Mouse (Mus musculus) MN1 (cell line): ENCODE measurements around the gene Prkd2.
A peak's percentile ranks its signal among the peaks of the same experiment; 100 is the strongest.

ENCODE experiments used
- DNase-seq: peaks from one replicate; pipeline ENCODE4 v3.0.0-alpha.2; 2016; ENCODE audit warnings: low spot score

The Prkd2 gene

DNA sequence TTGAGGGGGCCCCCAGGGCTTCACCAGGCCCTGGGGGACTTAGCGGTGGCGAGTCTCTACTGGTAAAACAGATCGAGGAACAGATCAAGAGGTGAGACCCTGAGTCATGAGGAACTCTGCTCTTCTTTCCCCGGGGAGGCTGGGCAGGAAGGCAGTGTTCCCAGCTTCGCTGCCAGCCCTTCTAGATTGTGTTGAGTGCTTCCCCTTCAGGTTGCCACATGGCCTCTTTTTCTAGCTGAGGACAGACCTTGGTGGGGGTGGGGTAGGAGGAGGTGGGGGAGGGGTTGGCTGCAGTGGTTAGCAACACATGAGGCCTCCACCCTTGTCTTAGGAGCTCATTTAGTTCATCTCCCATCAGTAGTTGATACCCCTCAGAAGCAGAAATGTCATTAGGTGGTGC is 16.1 kb upstream of the Prkd2 start:
- DNase-seq, result peak; percentile 67

DNA sequence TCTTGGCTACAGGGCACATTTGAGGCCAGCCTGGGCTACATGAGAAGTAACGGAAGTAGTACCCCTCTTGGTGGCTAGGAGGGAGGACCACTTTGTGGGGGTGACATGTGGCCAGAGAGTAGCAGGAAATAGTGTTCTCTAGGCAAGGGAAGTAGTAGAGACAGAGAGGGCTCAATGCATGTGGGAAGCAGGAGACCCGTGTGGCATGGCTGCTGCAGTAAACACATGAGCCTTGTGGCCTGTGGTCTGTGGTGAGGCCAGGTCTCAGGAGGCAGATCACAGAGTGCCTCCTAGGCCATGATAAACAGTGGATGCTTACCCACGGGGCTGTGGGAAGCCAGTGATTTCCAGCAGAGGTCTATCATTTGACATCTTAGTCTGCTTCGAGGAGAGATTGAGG is 15.4 kb upstream of the Prkd2 start:
- DNase-seq, result no peak

DNA sequence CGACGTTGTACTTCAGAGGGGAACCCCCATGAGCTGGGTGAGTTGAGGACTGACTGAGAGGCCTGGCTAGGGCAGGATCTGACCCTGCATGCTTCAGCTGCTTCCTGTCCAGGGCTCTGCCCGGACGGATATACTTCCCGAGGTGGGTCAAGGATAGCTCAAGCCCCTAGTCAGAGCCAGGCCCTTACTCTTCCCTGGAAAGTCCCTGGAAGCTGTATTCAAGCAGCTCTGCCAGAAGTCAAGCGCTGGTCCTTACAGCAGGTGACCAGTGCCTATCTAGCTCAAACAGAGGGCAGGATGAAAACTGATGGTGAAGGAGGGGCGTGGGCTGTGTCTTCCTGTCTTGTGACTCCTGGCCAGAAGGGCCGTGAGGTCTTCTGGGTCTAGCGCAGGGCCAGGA is 12.3 kb upstream of the Prkd2 start:
- no peak for DNase-seq

DNA sequence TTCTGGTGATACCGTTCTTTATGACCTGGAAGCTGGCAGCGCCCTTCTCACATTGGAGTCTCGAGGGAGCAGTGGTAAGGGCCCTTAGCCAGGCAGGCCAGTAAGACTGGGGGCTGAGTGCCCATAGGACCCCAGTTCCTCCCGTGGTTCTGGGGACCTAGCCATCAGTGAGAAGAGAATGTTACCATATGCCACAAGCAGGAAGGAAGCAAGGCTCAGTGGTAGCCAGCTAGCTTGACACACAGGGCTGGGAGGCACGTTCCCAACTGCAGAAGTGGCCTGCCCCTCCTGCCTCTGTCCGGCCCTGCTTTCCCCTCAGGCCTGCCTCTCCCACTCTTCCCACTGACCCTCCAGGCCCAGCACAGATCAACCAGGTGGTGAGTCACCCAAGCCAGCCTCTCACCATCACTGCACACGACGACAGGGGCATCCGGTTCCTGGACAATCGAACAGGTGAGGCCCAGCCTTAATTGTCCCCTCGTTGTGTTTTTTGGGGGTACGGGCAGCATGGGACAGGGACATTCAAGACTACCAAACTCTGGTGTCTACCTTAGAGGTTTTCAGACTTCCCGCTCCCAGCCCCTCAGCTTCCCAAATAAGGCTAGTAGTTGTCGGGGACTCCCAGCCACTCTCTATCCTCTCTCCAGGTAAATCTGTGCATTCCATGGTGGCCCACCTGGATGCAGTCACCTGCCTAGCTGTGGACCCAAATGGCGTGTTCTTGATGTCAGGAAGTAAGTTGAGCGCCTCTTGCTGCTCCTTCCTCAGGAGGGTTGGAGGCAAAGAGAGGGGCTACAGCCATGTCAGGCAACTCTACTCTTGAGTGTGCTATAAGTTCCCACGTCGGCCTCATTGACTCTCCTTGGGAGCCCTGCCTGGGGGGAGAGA is 4.5 kb upstream of the Prkd2 start:
- no peak for DNase-seq

DNA sequence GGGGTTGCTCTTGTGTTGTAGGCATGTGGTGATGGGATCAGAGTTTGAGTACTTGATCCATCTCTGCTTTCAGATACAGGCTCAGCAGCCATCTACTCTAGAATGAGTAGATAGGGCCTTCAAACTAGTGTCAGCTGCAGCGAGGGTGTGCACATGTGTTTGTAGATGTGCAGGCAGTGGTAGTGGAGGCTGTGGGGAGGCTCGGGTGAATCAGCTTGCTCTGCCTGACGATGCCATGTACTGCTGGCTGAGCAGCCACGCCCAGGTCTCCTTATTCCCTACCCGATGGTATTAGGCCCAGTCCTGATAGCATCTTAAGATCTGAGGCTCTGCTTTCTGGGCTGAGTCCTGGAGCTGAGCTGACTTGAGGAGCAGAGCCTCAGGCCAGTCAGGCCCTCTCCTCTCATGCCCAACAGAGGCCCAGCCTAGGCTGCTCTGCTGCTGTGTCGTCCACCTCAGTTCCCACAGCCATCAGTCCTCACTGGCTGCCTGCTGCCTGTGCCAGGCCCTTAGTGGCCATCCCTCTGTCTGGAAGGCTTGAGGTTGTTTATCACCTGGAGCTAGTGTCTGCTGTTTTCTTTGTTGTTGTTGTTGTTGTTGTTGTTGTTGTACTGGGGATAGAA is 3.8 kb upstream of the Prkd2 start:
- DNase-seq, result peak; percentile 80

DNA sequence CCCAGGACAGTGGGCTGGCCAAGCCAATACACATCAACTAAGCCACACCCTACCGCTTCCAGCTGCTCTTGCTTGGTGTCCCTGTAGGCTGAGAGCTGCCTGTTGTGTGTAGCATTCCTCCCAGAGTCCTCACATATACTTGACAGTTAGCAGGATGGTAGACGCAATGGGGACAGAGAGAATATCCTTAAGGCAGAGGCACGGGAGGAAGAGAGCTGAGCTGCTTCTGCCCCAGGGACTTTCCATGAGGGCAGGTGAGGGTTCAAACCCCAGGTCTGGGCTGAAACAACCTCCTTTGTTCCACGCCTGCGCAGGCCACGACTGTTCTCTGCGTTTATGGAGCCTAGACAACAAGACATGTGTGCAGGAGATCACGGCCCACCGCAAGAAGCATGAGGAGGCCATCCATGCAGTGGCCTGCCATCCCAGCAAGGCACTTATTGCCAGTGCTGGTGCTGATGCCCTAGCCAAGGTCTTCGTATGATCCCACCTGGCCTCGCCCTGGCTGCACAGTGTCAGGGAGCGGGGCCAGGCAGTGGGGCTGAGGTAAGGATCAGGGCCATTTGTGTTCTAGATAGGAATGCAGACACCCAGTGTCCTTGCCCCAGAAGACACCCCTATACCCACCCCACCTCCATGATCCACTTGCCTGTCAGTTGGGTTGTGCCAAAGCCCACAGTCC is 3.1 kb upstream of the Prkd2 start:
- DNase-seq, result no peak

DNA sequence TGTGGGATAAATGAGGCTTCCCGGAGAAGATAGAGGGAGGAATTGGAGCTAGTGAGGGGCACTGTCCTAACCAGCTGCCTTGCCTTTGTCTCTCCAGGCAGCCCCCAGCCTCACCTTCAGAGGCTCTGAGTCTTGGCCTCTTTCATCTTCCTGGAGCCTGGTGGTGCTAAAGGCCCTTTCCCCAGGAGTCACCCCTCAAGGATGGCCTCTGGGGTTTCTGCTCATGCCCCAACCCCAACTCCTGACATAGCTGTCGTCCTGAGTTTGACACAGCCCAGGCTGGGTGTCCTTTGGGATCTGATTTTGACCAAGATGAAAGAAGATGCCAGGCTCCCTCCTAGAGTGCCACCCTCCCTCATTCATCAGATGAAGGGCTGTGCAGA is 2.6 kb upstream of the Prkd2 start:
- no peak for DNase-seq

DNA sequence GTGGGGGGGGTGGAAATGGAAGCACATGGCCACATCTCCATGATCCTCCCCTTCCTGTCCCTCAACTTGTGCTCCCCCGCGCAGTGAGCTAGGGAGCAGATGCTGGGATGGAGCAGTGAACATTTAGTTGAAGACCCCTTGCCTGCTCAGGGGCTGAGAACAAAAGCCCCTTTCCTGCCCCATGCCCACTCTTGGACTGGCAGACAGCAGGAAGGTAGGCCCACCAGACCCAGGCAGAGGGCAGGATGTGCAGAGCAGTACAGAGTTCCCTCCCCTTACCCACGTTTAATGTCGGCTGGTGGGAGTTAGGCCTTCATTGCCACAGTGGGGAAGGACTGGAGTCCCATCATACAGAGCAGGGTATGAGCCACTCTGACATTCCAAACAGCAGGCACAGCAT is 1.6 kb upstream of the Prkd2 start:
- no peak for DNase-seq

DNA sequence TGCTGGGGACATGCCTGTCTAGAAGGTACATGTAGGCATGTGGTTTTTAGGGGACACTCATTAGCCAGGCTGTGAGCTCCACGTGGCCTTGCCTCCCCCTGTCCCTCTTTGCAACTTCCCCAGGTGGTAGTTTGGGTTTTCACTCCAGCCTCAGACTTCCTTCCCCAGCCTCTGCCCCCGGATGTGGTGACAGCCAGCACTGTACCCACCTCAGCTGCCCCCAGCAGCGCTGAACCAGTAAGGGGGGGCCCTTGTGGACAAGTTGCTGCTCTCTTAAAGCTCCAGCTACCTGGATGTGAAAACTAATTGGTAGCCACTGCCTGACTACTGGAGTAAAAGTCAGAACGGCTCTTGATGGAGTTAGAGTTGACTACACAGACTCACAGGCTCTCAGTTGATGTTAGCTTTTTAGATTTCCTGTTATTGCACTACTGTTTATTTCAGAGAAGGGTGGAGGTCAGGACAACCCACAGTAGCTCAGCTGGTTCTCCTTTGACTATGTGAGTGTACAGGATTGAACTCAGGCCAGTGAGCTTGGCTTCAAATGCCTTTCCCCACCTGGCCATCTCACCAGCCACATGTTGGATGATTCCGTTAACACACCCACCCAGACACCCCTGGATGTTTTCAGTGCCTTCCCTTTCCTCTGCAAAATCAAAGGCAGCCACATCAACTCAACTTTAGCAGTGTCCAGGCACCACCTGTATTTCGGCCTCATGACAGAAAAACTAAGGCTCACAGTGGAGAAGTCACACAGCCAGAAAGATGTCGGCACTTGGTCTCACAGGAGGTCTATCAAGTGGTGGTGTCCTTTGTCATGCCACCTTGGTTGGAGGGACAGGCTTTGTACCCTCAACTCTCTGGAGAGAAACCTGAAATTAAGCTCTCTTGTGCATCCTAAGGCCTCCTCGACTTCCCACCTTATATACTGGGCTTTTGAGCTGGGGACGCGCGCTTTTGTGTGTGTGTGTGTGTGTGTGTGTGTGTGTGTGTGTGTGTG is 841 bp upstream of the Prkd2 start:
- no peak for DNase-seq

DNA sequence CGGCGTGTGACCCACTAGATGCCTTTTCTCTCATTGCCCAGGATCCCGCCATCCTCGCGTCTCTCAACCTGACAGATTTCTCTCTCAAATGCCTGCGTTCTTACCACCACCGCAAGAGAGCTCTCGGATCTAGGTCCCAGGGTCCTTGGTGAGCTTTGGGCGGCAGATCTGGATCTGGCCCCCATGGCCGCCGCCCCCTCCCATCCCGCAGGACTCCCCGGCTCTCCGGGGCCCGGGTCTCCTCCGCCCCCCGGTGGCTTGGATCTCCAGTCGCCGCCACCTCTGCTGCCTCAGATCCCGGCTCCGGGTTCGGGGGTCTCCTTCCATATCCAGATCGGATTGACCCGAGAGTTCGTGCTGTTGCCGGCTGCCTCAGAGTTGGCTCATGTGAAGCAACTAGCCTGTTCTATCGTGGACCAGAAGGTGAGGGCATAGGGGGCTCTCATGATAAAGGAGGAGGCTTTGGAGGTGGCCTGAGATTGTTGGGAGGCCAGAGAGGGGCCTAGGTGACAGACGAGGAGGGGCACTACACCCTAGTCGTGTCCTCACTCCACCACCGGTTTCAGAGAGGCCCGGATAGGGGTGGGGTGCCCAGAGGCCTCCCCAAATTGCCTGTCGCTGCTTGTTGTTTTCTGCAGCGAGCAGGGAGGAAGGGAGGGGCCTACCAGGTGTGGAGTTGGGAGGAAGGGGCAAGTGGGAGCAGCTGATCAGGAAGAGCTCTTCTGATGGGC is 904 bp downstream of the Prkd2 start:
- no peak for DNase-seq

DNA sequence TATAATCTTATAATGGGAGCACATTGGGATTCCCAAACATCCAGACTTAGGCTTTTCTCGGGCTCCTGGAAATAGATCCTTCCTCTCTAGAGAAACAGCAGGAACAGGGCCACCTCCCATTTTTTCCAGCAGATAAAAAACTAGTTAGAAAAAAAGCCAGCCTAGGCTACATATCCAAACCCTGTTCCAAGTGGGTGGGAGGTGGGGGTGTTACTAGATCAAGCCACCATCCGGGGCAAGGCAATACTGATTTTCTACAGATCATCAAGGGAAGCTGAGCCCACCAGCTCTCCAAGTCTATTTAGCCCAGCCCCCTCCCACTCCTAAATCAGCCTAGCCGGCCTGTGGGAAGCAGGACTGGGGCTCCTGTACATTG is 2.0 kb downstream of the Prkd2 start:
- no peak for DNase-seq

DNA sequence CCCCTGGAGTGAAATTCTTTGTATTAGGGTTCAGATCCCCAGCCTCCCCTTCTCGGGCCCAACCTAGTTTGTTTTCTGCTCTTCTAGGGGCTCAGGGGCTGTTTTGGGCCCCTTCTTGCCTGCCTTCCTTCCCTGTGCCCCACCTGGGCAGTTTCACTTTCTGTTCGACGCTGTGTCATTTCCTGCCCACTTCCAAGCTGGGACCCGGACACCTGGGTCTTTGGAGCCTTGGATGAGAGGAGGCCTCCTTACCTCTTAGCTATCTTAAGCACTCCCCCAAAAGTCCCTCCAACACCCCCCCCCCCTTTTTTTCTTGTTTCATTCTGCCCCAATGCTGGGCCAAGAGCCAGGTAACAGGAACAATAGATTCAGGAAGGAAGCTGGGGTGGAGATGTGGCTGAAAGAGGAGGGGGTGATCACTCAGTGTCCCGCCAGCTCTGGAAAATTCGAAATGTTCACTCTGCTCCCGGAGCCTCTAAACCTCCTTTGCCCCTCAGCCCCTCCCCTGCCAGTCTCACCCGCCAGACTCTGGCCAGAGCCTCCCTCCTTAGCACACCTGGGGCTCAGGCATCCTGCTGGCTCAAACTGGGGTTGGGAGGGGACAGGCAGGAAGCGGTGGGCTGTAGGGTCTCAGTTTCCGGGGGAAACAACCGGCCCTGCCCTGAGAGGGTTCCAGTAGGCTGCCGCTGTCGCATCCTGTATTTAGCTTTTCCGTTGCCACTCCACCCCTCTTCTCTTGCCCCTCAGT is 2.5 kb downstream of the Prkd2 start:
- DNase-seq, result no peak

DNA sequence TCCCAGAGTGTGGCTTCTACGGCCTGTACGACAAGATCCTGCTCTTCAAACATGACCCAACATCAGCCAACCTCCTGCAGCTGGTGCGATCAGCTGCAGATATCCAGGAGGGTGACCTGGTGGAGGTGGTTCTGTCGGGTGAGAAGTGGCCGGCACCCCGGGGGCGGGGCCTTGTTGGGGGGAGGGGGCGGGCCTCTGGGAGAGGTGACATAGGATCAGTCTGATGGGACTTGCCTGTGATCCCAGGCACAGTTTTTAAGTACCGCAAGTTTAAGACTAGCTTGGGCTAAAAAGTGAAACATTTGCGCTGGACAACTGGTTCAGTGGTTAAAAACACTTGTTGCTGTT is 3.1 kb downstream of the Prkd2 start:
- no peak for DNase-seq

DNA sequence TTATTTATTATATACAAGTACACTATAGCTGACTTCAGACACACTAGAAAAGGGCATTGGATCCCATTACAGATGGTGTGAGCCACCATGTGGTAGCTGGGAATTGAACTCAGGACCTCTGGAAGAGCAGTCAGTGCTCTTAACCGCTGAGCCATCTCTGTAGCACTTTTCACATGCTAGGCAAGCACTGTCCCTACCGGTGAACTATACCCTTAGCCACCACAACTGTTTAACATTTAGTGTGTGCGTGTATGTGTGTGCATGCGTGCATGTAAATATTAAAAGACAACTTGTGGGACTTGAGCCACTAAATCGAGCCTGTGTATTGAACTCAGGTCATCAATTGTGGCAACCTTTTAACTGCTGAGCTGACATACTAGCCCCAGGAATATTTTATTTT is 4.1 kb downstream of the Prkd2 start:
- DNase-seq, result no peak

DNA sequence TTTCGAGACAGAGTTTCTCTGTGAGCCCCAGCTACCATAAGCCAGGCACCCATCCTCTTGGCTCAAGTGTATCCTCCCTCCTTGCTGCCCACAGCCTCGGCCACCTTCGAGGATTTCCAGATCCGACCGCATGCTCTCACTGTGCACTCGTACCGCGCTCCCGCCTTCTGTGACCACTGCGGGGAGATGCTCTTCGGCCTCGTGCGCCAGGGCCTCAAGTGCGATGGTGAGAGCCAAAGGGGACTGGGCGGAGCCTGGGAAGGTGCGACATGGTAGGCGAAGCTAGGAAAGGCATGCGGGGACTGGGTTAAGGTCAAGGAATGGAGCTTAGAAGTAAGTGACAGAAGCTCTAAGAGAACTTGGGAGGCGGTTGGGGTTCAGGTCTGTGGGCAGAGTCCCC is 4.8 kb downstream of the Prkd2 start:
- DNase-seq, result no peak

DNA sequence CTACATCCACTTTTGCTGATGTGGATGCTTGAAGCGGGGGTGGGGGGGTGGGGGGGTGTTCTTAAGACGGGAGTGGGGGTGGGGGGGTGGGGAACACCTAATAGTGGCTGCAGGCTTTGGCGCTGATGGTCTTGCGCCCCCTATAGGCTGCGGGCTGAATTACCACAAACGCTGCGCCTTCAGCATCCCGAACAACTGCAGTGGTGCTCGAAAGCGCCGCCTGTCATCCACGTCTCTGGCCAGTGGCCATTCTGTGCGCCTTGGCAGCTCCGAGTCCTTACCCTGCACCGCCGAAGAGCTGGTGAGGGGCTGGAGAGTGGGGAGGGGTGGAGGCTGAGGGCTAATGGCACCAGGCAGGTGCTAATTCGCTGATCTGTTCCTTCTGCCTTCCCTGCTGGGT is 5.9 kb downstream of the Prkd2 start:
- DNase-seq, result no peak

DNA sequence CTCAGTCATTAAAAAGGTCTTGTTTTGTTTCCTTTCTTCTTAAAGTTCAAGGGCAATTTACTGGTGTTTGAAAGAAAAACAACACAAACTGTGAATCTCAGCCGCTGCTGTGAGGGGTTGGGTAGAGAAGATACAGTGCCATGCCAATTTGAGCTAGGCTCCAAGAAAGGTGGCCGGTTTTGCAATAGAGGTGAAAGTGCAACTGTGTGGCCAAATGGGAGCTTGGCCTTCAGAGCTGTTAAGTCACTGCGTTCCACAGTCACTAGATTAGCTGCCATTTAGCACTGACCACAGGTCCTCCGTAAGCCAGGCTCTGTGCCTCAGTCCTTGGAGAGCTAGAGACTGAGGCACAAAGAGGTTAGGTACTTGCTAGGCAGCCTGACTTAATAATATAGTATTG is 8.9 kb downstream of the Prkd2 start:
- no peak for DNase-seq

DNA sequence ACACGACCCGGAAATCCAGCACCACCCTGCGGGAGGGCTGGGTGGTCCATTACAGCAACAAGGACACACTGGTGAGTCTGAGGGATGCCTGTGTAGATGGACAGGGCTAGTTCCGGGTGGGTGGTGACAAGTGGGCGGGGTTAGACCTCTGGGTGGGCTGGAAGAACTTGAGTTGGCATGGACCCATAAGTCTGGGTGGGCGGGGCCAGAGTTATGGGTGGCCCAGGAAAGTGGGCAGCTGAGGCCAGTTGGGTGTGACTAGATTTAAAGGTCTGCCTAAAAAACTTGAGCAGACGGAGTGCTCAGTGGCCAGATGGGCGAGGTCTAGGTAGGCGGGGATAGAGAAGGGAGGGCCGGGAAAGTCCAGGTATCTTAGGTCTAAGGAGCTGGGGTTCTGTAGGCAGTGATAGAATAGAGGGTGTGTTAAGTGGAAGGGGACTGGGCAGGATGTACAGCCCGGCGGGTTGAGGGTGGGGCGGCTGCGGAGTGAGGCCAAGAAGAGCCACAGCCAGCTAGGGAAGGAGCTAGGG is 10.7 kb downstream of the Prkd2 start:
- no peak for DNase-seq

DNA sequence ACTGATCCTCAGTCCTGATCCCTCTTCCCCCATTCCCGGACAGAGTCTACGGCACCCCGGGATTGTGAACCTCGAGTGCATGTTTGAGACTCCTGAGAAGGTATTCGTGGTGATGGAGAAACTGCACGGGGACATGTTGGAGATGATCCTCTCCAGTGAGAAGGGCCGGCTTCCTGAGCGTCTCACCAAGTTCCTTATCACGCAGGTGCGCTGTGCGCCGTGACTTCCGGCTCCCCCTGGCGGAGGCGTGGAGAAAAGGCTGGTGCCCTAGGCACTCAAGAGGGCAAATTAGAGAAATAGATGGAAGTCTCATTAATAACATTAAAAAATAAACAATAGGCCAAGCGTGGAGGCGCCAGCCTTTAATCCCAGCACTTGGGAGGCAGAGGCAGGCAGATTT is 15.6 kb downstream of the Prkd2 start:
- no peak for DNase-seq

DNA sequence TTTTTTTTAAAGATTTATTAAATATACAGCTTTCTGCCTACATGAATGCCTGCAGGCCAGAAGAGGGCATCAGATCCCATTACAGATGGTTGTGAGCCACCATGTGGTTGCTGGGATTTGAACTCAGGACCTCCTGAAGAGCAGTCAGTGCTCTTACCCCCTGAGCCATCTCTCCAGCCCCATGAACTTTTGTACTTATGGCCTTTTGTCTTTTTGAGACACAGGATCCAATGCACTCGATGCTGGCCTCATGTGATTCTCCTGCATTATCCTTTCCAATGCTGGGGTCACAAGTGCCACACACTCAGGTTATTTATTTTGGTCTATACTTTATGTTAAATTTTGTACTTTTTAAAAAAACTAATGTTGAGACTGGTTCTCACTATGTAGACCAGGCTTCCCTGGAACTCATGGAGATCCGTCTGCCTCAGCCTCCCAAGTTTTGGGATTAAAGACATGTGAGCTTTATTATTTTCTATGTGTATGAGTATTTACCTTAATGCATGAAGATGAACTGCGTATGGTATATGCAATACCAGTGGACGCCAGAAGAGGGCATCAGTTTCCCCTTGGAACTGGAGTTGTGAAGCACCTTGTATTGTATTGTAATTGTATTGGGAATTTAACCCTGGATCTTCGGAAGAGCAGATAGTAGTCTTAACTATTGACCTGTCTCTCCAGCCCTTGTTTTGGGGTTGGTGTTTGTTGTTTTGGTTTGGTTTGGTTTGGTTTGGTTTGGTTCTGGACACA is 17.4 kb downstream of the Prkd2 start:
- DNase-seq, result peak; percentile 66
